ENCODE assay signal across 8 mouse cellular contexts in the genomic region with DNA sequence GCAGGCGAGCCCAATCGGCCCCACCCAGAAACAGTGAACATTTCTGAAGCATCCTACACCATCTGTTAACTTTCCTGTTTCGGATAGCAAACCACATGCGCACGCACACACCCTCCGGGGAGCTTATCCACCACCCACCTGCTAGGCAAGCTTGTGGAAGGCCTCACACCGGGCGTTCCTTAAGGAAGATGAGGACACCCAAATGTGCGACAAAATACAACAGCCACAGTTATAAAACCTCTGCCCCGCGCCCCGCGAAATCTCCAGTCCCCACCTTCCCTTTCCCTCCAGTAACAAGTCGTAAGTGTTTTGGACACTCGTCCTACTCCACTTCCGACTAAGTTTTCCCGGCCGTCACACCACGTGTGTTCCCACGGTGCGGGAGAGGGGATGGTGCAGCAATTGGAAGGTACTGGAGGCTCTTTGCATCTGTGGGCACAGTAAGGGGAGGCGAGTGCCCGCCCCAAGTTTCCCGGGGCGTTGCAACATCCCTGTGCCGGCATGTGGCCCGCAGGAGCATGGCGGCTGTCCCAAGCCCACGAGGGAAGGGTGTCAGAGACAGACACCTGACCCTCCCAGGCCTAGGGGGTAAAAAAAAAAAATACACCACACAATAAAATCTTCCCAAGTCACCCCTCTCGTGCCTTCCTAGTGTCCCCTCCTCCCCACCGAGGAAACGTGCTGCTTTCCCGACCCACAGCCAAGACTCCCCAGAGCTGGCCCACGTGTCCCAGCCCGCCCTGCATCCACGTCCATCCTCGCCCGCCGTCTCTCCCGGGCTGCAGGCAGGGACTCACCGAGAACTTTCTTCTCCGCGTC. TPM values are rescaled to one million over a fixed set of nuclear protein-coding genes. Genes with fewer than 3 reads are reported as not detected.
A peak's percentile ranks its signal among the peaks of the same experiment; 100 is the strongest.
DNase-seq lines count a peak whose midpoint lies in the region; ATAC-seq and TF ChIP-seq lines count a peak whose summit lies in the region.

No protein-coding gene starts in this region.

- peak; percentile 68 for DNase-seq in layer of hippocampus, adult 11-12 months (ENCODE audit: low spot score)
- DNase-seq in layer of hippocampus, adult 9-10 months (ENCODE audit: low spot score) = no peak
- peak; percentile 58 for DNase-seq in embryo, embryonic 9.5 days (ENCODE audit: extremely low spot score)
- peak; percentile 38 for DNase-seq in kidney, adult 11 months
- peak; percentile 69 for DNase-seq in midbrain, embryonic 14.5 days
- DNase-seq in spleen, adult 2 months (ENCODE audit: low read depth in 1 of 2, low spot score in 2 of 2) = peak in 1 of 2 experiments; percentile 19

- no peaks in the 10 kb centered on the region for H3K9me3 ChIP-seq in limb, embryonic 12.5 days
- H3K9me3 ChIP-seq in midbrain, embryonic 14.5 days (ENCODE audit: control insufficient read depth, low read length) = no peaks in the 10 kb centered on the region

- peak overlapping the region; percentile 87 for H3K9ac ChIP-seq in limb, embryonic 12.5 days (replicated peaks)
- peak overlapping the region; percentile 88 for H3K9ac ChIP-seq in midbrain, embryonic 14.5 days (replicated peaks; ENCODE audit: low read length)

- no peak for TF ChIP-seq POLR2A in spleen, adult 2 months (IDR thresholded peaks at IDR 0.05; ENCODE audit: low read depth, low read length)

- peak overlapping the region; percentile 74 for H3K4me3 ChIP-seq in limb, embryonic 12.5 days (replicated peaks)
- peak overlapping the region; percentile 63 for H3K4me3 ChIP-seq in midbrain, embryonic 14.5 days (replicated peaks; ENCODE audit: low read depth, low read length)
- H3K4me3 ChIP-seq in spleen, adult 2 months (ENCODE audit: extremely low read depth, insufficient read depth, insufficient read length) = peak overlapping the region; percentile 89

- no peaks in the 10 kb centered on the region for H3K36me3 ChIP-seq in limb, embryonic 12.5 days
- no peaks in the 10 kb centered on the region for H3K36me3 ChIP-seq in midbrain, embryonic 14.5 days (ENCODE audit: control insufficient read depth, insufficient read depth, low read length)
- H3K36me3 ChIP-seq in spleen, adult 2 months (ENCODE audit: control insufficient read depth, insufficient read depth, low read length) = no peaks in the 10 kb centered on the region

- H3K27me3 ChIP-seq in limb, embryonic 12.5 days = no peaks in the 10 kb centered on the region
- H3K27me3 ChIP-seq in midbrain, embryonic 14.5 days (ENCODE audit: control insufficient read depth, insufficient read depth, low read length) = 0 out of 2 replicates have a peak, but pooled peaks cover 4% of the 10 kb centered on the region
- no peaks in the 10 kb centered on the region for H3K27me3 ChIP-seq in spleen, adult 2 months (ENCODE audit: control insufficient read depth, insufficient read depth, low read length)

- H3K4me1 ChIP-seq in limb, embryonic 12.5 days (replicated peaks) = peaks cover 30% of the 10 kb centered on the region
- peaks cover 19% of the 10 kb centered on the region for H3K4me1 ChIP-seq in midbrain, embryonic 14.5 days (ENCODE audit: control insufficient read depth, insufficient read depth, low read length)
- H3K4me1 ChIP-seq in spleen, adult 2 months (ENCODE audit: control insufficient read depth, insufficient read depth, insufficient read length) = peaks cover 5% of the 10 kb centered on the region; the same call in 1 of the 2 replicates

- peak overlapping the region; percentile 87 for H3K4me2 ChIP-seq in limb, embryonic 12.5 days
- peak overlapping the region; percentile 86 for H3K4me2 ChIP-seq in midbrain, embryonic 14.5 days (ENCODE audit: low read length)

- under 1% methylated on average over 43 of the region's 43 CpGs for WGBS in limb, embryonic 12.5 days
- under 1% methylated on average over 43 of the region's 43 CpGs for WGBS in midbrain, embryonic 14.5 days
- 1% methylated on average over 43 of the region's 43 CpGs for WGBS in spleen, adult 2 months

- TF ChIP-seq CTCF in spleen, adult 2 months (IDR thresholded peaks at IDR 0.05; ENCODE audit: extremely low read depth, insufficient read depth, insufficient read length, insufficient replicate concordance) = no peak

- peak overlapping the region; percentile 80 for H3K27ac ChIP-seq in limb, embryonic 12.5 days
- H3K27ac ChIP-seq in midbrain, embryonic 14.5 days (replicated peaks; ENCODE audit: low read depth, low read length) = peak overlapping the region; percentile 81
- peak overlapping the region; percentile 21; the same call in 1 of the 2 replicates for H3K27ac ChIP-seq in spleen, adult 2 months (ENCODE audit: insufficient read depth, low read length)

- peak; percentile 84 for ATAC-seq in granulocyte monocyte progenitor cell, adult 5-6 weeks (replicated peaks; ENCODE audit: poor library complexity, severe bottlenecking)
- peak; percentile 60 for ATAC-seq in limb, embryonic 12.5 days (ENCODE audit: insufficient number of reproducible peaks, insufficient read depth, low FRiP score, low TSS enrichment, low read depth)
- peak; percentile 61 for ATAC-seq in midbrain, embryonic 14.5 days (ENCODE audit: low FRiP score, low TSS enrichment)

RNA-seq across cellular contexts. Expression of gene Ybx3, which starts 0.8 kb away (rescaled TPM):
- 324 and 391 TPM in 2 replicates for total RNA-seq in granulocyte monocyte progenitor cell, adult 5-6 weeks (2014; fragmentation: Nextera tagmentation)
- total RNA-seq in granulocyte monocyte progenitor cell, adult 5-6 weeks (2017) = 563 and 635 TPM in 2 replicates
- polyA plus RNA-seq in limb, embryonic 12.5 days (2016; fragmentation: Nextera tagmentation; extraction: Ambion mirVana) = 32.8 and 38.5 TPM in 2 replicates
- 26.7 and 32.8 TPM in 2 replicates for polyA plus RNA-seq in midbrain, embryonic 14.5 days (2014; fragmentation: Nextera tagmentation; extraction: Ambion mirVana)
- 66.5 and 90.9 TPM in 2 replicates for polyA plus RNA-seq in spleen, adult 2 months (2012; rRNA removed)

RNA-seq across cellular contexts. Expression of gene Styk1, which starts 34.0 kb away (rescaled TPM):
- total RNA-seq in granulocyte monocyte progenitor cell, adult 5-6 weeks (2014; fragmentation: Nextera tagmentation) = 0.81 TPM in 1 of 2 replicates, not detected in the other
- total RNA-seq in granulocyte monocyte progenitor cell, adult 5-6 weeks (2017) = 0.04 TPM in 1 of 2 replicates, not detected in the other
- 2.9 and 3.2 TPM in 2 replicates for polyA plus RNA-seq in limb, embryonic 12.5 days (2016; fragmentation: Nextera tagmentation; extraction: Ambion mirVana)
- 2.6 and 3.2 TPM in 2 replicates for polyA plus RNA-seq in midbrain, embryonic 14.5 days (2014; fragmentation: Nextera tagmentation; extraction: Ambion mirVana)
- polyA plus RNA-seq in spleen, adult 2 months (2012; rRNA removed) = 0.40 and 1.3 TPM in 2 replicates

Comparison
In these comparisons a context has a peak if more than half of its experiments do, and no peak if none do; other contexts are left out.
1. H3K27ac ChIP-seq: peak in every context shown above with its lines; median percentile 81 in midbrain, embryonic 14.5 days; 80 in limb, embryonic 12.5 days; 21 in spleen, adult 2 months.